Mouse (Mus musculus) hindbrain, embryonic 12.5 days (tissue): Measurements from ENCODE around the gene Bckdha. TPM values are rescaled to one million over a fixed set of nuclear protein-coding genes. Genes with fewer than 3 reads are reported as not detected.

Experiments used
- ATAC-seq: fragments of 200-750 bp; cut with Nextera tagmentation; 2 replicates; pipeline ENCODE4 v1.8.0; 2017; ENCODE audit warnings: moderate TSS enrichment; ENCODE audit not compliant: low FRiP score
- H3K27ac ChIP-seq: fragments of 300-500 bp; sonication (generic); 2 replicates; pipeline ENCODE4 v1.5.1; 2016; ENCODE audit warnings: mild to moderate bottlenecking
- H3K27me3 ChIP-seq: fragments of 300-500 bp; sonication (generic); 2 replicates; pipeline ENCODE4 v1.6.1; 2016; ENCODE audit warnings: mild to moderate bottlenecking
- H3K36me3 ChIP-seq: fragments of 300-500 bp; sonication (generic); 2 replicates; pipeline ENCODE4 v1.6.1; 2016; ENCODE audit warnings: mild to moderate bottlenecking
- H3K4me1 ChIP-seq: fragments of 300-500 bp; sonication (generic); 2 replicates; pipeline ENCODE4 v1.6.1; 2016
- H3K4me2 ChIP-seq: fragments of 300-500 bp; sonication (generic); replicated peaks from 2 replicates; pipeline ENCODE4 v1.6.1; 2016; ENCODE audit warnings: mild to moderate bottlenecking
- H3K4me3 ChIP-seq: fragments of 300-500 bp; sonication (generic); 2 replicates; pipeline ENCODE4 v1.5.1; 2016; ENCODE audit warnings: mild to moderate bottlenecking
- H3K9ac ChIP-seq: fragments of 300-500 bp; sonication (generic); 2 replicates; pipeline ENCODE4 v1.6.1; 2016; ENCODE audit warnings: mild to moderate bottlenecking, moderate library complexity
- H3K9me3 ChIP-seq: fragments of 300-500 bp; sonication (generic); replicated peaks from 2 replicates; pipeline ENCODE4 v1.6.1; 2016; ENCODE audit warnings: mild to moderate bottlenecking
- WGBS: fragments of 180-500 bp; shearing (Covaris S2); methylation state at CpG from one replicate; pipeline ENCODE4 v1.1.7; 2016; 5-methylcytosine and 5-hydroxymethylcytosine counted together
- polyA plus RNA-seq: library from polyadenylated mRNA; unstranded; fragments of >200 nt; fragmentation: Nextera tagmentation; extraction: Ambion mirVana; gene quantifications from 2 replicates; pipeline ENCODE4 v1.2.1, GENCODE M21; 2016

Gene Bckdha
- polyA plus RNA-seq, 1 experiment from 2014 or later: 45.4 TPM

- WGBS: 83% methylated on average over 11 of the region's 11 CpGs
- H3K9me3 ChIP-seq: no peaks in the 10 kb centered on the region
- no peak overlapping the region for H3K4me3 ChIP-seq
- no peaks in the 10 kb centered on the region for H3K27me3 ChIP-seq
- peaks cover 6% of the 10 kb centered on the region; the same call in 1 of the 2 replicates for H3K36me3 ChIP-seq
- H3K4me2 ChIP-seq: no peak overlapping the region
- ATAC-seq: no peak
- no peak overlapping the region for H3K9ac ChIP-seq
- peaks cover 25% of the 10 kb centered on the region for H3K4me1 ChIP-seq
- no peak overlapping the region for H3K27ac ChIP-seq
These were observed 3.0 kb downstream of the Bckdha start for GRCm38 (mm10) chr7:25655601-25656428.

GRCm38 (mm10) chr7:25652244-25652759, 6.5 kb downstream of the Bckdha start:
- peaks cover 12% of the 10 kb centered on the region for H3K4me1 ChIP-seq
- H3K9ac ChIP-seq: no peak overlapping the region
- no peak for ATAC-seq
- no peak overlapping the region for H3K27ac ChIP-seq
- H3K4me3 ChIP-seq: no peak overlapping the region
- no peaks in the 10 kb centered on the region for H3K27me3 ChIP-seq
- no peak overlapping the region for H3K4me2 ChIP-seq
- 91% methylated on average over 12 of the region's 12 CpGs for WGBS
- H3K9me3 ChIP-seq: no peaks in the 10 kb centered on the region
- H3K36me3 ChIP-seq: peaks cover 6% of the 10 kb centered on the region; the same call in 1 of the 2 replicates

DNA sequence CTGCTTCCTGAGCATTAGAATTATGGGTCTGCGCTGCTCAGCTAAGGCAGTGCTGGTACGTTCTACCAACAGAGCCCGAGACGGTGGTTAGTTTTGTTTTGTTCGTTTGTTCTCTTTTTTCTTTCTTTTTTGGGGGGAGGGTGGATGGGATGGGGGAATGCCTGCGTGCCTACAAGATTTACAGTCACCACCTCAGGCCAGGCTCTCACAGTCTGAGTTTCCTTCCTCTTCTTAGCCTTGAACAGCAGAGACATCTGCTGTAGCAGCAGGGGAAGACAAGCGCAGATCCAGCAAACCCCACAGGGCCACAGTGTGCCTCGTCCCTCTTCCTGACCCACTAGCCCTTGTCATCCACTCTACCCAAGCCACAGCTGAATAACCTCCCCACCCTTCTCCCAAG, 7.5 kb downstream of the Bckdha start:
- no peak overlapping the region for H3K4me2 ChIP-seq
- H3K9ac ChIP-seq: no peak overlapping the region
- H3K4me1 ChIP-seq: 0 out of 2 replicates have a peak, but pooled peaks cover 5% of the 10 kb centered on the region
- ATAC-seq: no peak
- no peaks in the 10 kb centered on the region for H3K27me3 ChIP-seq
- WGBS: 90% methylated on average over 8 of the region's 8 CpGs
- H3K4me3 ChIP-seq: no peak overlapping the region
- H3K9me3 ChIP-seq: no peaks in the 10 kb centered on the region
- H3K27ac ChIP-seq: no peak overlapping the region
- peaks cover 6% of the 10 kb centered on the region; the same call in 1 of the 2 replicates for H3K36me3 ChIP-seq

GRCm38 (mm10) chr7:25649839-25650238, 8.9 kb downstream of the Bckdha start:
- no peaks in the 10 kb centered on the region for H3K27me3 ChIP-seq
- H3K36me3 ChIP-seq: peaks cover 6% of the 10 kb centered on the region; the same call in 1 of the 2 replicates

GRCm38 (mm10) chr7:25647574-25648123, 11.1 kb downstream of the Bckdha start:
- no peak overlapping the region for H3K4me2 ChIP-seq
- no peaks in the 10 kb centered on the region for H3K27me3 ChIP-seq
- 47% methylated on average over 5 of the region's 5 CpGs for WGBS
- 0 out of 2 replicates have a peak, but pooled peaks cover 5% of the 10 kb centered on the region for H3K4me1 ChIP-seq
- peaks cover 3% of the 10 kb centered on the region; the same call in 1 of the 2 replicates for H3K36me3 ChIP-seq
- H3K27ac ChIP-seq: no peak overlapping the region
- H3K9me3 ChIP-seq: no peaks in the 10 kb centered on the region
- no peak for ATAC-seq
- H3K4me3 ChIP-seq: no peak overlapping the region
- H3K9ac ChIP-seq: no peak overlapping the region

More at GRCm38 (mm10) chr7:25649839-25650238, 8.9 kb downstream of the Bckdha start:
- 79% methylated on average over 5 of the region's 5 CpGs for WGBS
- H3K9ac ChIP-seq: no peak overlapping the region
- H3K4me1 ChIP-seq: 0 out of 2 replicates have a peak, but pooled peaks cover 5% of the 10 kb centered on the region
- no peak overlapping the region for H3K27ac ChIP-seq
- ATAC-seq: no peak
- no peak overlapping the region for H3K4me3 ChIP-seq
- no peak overlapping the region for H3K4me2 ChIP-seq
- H3K9me3 ChIP-seq: no peaks in the 10 kb centered on the region

DNA sequence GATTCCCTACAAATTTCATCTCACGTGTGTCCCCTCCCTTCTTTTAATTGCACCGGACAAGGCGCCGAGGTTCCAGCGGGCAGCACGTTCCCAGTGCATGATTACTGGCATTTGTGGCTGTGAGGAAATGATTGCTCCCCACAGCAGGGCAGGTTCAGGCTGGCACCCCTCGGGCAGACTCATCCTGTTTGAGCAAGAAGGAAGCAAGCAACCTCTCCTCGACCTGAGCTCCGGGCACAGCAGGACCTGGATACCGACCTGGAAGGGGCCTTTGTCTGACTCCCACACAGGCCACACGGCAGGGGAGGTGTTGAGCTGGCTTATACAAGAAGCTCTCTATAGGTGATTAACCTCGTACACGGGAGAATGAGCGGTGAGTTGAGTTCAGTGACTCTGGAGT, 13.7 kb downstream of the Bckdha start:
- ATAC-seq: no peak
- H3K4me2 ChIP-seq: no peak overlapping the region
- peaks cover 10% of the 10 kb centered on the region for H3K36me3 ChIP-seq
- H3K9me3 ChIP-seq: no peaks in the 10 kb centered on the region
- WGBS: 59% methylated on average over 14 of the region's 14 CpGs
- no peak overlapping the region for H3K4me3 ChIP-seq
- H3K27ac ChIP-seq: no peak overlapping the region
- H3K9ac ChIP-seq: no peak overlapping the region
- H3K27me3 ChIP-seq: no peaks in the 10 kb centered on the region
- 0 out of 2 replicates have a peak, but pooled peaks cover 5% of the 10 kb centered on the region for H3K4me1 ChIP-seq

DNA sequence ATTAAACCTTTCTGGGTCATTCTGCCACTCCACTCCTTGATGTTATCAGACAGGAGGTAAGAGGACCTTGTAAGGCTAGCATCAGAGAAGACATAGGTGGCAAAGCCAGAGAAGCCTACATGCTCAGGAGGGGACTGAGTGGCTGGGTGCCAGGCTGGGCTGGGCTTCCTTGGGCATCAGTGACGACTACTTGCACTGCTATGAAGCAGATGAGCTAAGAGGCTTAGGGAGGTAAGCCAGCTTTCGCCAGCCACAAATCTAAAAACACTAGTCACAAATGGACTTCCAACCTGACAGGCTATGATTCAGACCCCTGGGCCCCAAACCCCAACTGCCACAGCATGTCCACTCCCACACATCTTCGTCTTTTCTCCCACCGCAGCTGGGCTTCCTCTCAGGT, 14.2 kb downstream of the Bckdha start:
- WGBS: 73% methylated on average over 4 of the region's 4 CpGs
- ATAC-seq: no peak

GRCm38 (mm10) chr7:25644136-25644535, 14.6 kb downstream of the Bckdha start:
- no peak overlapping the region for H3K9ac ChIP-seq
- 0 out of 2 replicates have a peak, but pooled peaks cover 4% of the 10 kb centered on the region for H3K4me1 ChIP-seq
- no peaks in the 10 kb centered on the region for H3K27me3 ChIP-seq
- peaks cover 14% of the 10 kb centered on the region for H3K36me3 ChIP-seq
- WGBS: 79% methylated on average over 10 of the region's 10 CpGs
- no peak overlapping the region for H3K4me3 ChIP-seq
- no peak overlapping the region for H3K27ac ChIP-seq
- H3K9me3 ChIP-seq: no peaks in the 10 kb centered on the region
- no peak overlapping the region for H3K4me2 ChIP-seq
- no peak for ATAC-seq

More for the DNA sequence above, 14.2 kb downstream of the Bckdha start:
- Histone ChIP-seq H3K36me3 (peaks cover 14% of the 10 kb centered on the region), H3K4me1 (0 out of 2 replicates have a peak, but pooled peaks cover 5% of the 10 kb centered on the region), H3K9ac (no peak overlapping the region), H3K27me3 (no peaks in the 10 kb centered on the region), H3K4me2 (no peak overlapping the region), H3K27ac (no peak overlapping the region), H3K4me3 (no peak overlapping the region), H3K9me3 (no peaks in the 10 kb centered on the region)

GRCm38 (mm10) chr7:25639754-25640153, 19.0 kb downstream of the Bckdha start:
- no peaks in the 10 kb centered on the region for H3K4me1 ChIP-seq

DNA sequence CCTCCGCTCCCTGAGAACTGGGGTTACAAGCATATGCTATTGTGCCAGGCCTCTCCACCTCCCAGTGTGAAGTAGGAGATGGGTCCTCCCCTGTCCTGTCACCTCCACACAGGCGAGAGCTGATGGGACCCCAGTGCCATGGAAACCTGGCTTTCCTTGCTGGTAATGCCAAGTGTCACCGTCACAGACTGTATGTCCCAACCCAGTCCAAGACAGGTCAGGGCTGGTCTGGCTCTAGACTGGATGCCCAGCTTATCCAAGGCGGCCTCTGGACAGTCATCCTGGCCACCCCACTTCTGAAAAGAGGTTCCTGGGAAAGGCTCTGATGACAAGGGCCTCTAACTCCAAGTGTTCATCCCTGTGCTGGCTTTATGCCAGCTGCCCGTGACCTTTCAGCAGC, 21.7 kb downstream of the Bckdha start:
- Histone ChIP-seq H3K4me3 (no peak overlapping the region), H3K36me3 (peaks cover 52% of the 10 kb centered on the region), H3K4me1 (no peaks in the 10 kb centered on the region), H3K9ac (no peak overlapping the region), H3K9me3 (no peaks in the 10 kb centered on the region), H3K4me2 (no peak overlapping the region), H3K27me3 (no peaks in the 10 kb centered on the region), H3K27ac (no peak overlapping the region)
- 93% methylated on average over 5 of the region's 5 CpGs for WGBS
- no peak for ATAC-seq

More at GRCm38 (mm10) chr7:25639754-25640153, 19.0 kb downstream of the Bckdha start:
- Histone ChIP-seq H3K9ac (no peak overlapping the region), H3K27me3 (no peaks in the 10 kb centered on the region), H3K9me3 (no peaks in the 10 kb centered on the region), H3K4me2 (no peak overlapping the region), H3K27ac (no peak overlapping the region), H3K4me3 (no peak overlapping the region), H3K36me3 (peaks cover 40% of the 10 kb centered on the region)
- WGBS: 92% methylated on average over 4 of the region's 4 CpGs
- no peak for ATAC-seq

DNA sequence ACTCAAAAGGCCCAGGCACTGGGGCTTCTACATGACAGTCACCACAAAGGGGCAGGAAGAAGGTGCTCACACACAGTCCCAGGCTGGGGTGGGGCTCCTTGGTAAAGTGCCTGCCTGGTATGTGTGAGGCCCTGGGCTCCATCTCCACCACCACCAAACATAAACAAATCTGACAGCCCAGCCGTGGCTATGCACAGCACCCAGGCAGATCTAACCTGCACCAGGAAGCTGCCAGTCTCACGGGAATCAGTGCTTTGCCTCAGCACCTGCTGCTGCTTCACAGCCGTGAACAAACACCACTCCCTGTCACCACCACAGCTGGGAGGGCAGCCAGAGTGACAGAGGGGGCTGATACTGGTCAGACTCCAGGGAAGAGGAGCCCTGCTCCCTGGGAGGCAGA, 22.4 kb downstream of the Bckdha start:
- H3K36me3 ChIP-seq: peaks cover 58% of the 10 kb centered on the region

GRCm38 (mm10) chr7:25632679-25633078, 26.1 kb downstream of the Bckdha start:
- peaks cover 1% of the 10 kb centered on the region for H3K4me1 ChIP-seq
- H3K9me3 ChIP-seq: no peaks in the 10 kb centered on the region
- peaks cover 58% of the 10 kb centered on the region for H3K36me3 ChIP-seq
- no peak for ATAC-seq
- H3K4me2 ChIP-seq: no peak overlapping the region
- no peak overlapping the region for H3K27ac ChIP-seq
- no peak overlapping the region for H3K4me3 ChIP-seq
- 90% methylated on average over 5 of the region's 5 CpGs for WGBS
- H3K27me3 ChIP-seq: peaks cover 18% of the 10 kb centered on the region
- H3K9ac ChIP-seq: 0 out of 2 replicates have a peak overlapping the region, but pooled peaks have one; percentile 33

More for the DNA sequence above, 22.4 kb downstream of the Bckdha start:
- Histone ChIP-seq H3K4me1 (no peaks in the 10 kb centered on the region), H3K9me3 (no peaks in the 10 kb centered on the region), H3K27me3 (no peaks in the 10 kb centered on the region), H3K4me3 (no peak overlapping the region), H3K4me2 (no peak overlapping the region), H3K9ac (no peak overlapping the region), H3K27ac (no peak overlapping the region)
- 66% methylated on average over 3 of the region's 3 CpGs for WGBS
- no peak for ATAC-seq
